Mouse (Mus musculus): ENCODE measurements around the gene Aarsd1.

Aarsd1 gene

DNA sequence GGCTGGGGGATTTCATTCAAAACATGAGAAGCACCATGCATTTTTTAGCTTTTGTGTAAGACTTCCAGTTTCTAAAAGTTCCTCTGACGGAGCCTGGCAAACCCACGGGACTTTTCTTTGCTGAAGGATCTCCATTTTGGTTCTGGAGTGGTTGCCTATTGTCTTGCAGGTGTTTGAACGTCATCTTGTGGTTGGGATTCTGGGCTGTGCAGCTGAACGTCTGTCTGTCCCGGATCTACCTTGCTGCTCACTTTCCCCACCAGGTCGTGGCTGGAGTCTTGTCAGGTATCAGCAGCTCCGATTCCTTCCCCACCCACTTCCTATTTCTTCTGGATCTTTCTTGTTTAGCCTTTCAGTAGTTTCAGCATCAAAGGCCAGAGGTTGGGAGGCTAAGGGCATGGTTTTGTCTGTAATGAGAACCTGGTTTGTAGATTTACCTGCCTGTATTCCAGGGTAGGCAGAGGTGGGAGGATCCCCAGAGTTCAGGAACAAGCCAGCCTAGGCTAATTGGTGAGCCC lies 42.9 kb downstream of the Aarsd1 start:
- DNase-seq (ENCODE audit: low read depth) = no peak

GRCm38 (mm10) chr11:101370141-101370540 lies 47.3 kb downstream of the Aarsd1 start:
- DNase-seq (ENCODE audit: low read depth) = no peak

GRCm38 (mm10) chr11:101367326-101367935 lies 50.0 kb downstream of the Aarsd1 start, which contains the start of gene G6pc:
Gene G6pc (plus strand): TSS chr11:101367561.
- no peak for DNase-seq (ENCODE audit: low read depth)

DNA sequence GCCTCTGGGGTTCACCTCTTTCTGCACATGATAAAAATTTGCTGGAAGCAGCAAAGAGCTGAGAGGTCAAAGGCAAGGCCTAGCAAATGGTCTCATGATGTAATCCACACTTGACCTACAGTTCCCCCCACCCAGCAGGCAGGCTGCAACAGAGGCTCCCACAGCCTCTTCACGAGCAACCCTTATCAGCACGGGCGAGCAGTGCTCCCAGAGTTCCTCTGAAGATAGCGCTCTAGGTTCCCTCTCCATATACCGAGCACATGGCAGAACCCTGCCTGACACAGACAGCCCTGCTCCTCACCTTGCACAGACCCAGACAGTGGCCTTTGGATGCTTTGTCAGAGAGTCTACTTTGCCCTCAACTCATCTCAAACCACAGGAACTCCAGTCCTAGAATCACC lies 52.9 kb downstream of the Aarsd1 start:
- no peak for DNase-seq (ENCODE audit: low read depth)

- DNase-seq (ENCODE audit: low read depth) = no peak
Measured at GRCm38 (mm10) chr11:101360651-101361113, 56.7 kb downstream of the Aarsd1 start.

GRCm38 (mm10) chr11:101359776-101360175 lies 57.6 kb downstream of the Aarsd1 start:
- no peak for DNase-seq (ENCODE audit: low read depth)

- no peak for DNase-seq (ENCODE audit: low read depth)
Measured at GRCm38 (mm10) chr11:101357505-101358182, 59.8 kb downstream of the Aarsd1 start.

Measured in c-Kit-positive CD71-positive TER-119-negative erythroid progenitor cells, embryonic 14.5 days (primary cell).